Mouse (Mus musculus): ENCODE measurements around the gene Ankrd44. TPM values are rescaled to one million over a fixed set of nuclear protein-coding genes. Genes with fewer than 3 reads are reported as not detected.

The Ankrd44 gene
- polyA plus RNA-seq, 1 experiment from 2014 or later, result 16.0 TPM

- H3K9ac ChIP-seq (ENCODE audit: low read length), result no peak overlapping the region
- H3K36me3 ChIP-seq (ENCODE audit: control insufficient read depth, insufficient read depth, low read length), result no peaks in the 10 kb centered on the region
- ATAC-seq (replicated peaks; ENCODE audit: low FRiP score, low TSS enrichment, low read depth), result no peak
- H3K4me2 ChIP-seq (ENCODE audit: low read length), result no peak overlapping the region
- no peaks in the 10 kb centered on the region for H3K9me3 ChIP-seq (ENCODE audit: control insufficient read depth, low read length)
- 73% methylated on average over 1 of the region's 1 CpGs for WGBS
- H3K4me1 ChIP-seq (replicated peaks; ENCODE audit: control insufficient read depth, insufficient read depth, low read length), result no peaks in the 10 kb centered on the region
- no peak for DNase-seq (ENCODE audit: low spot score)
- H3K27ac ChIP-seq (ENCODE audit: low read depth), result no peak overlapping the region
- H3K4me3 ChIP-seq (ENCODE audit: low read depth, low read length), result no peak overlapping the region
- no peaks in the 10 kb centered on the region for H3K27me3 ChIP-seq (replicated peaks; ENCODE audit: control insufficient read depth, insufficient read depth, low read length)
Measured at GRCm38 (mm10) chr1:54678037-54678436, 248.2 kb downstream of the Ankrd44 start.

- WGBS, result 75% methylated on average over 5 of the region's 5 CpGs
- DNase-seq (ENCODE audit: low spot score) (no peak), ATAC-seq (replicated peaks; ENCODE audit: low FRiP score, low TSS enrichment, low read depth) (no peak)
- H3K36me3 ChIP-seq (ENCODE audit: control insufficient read depth, insufficient read depth, low read length), result no peaks in the 10 kb centered on the region
- no peaks in the 10 kb centered on the region for H3K4me1 ChIP-seq (replicated peaks; ENCODE audit: control insufficient read depth, insufficient read depth, low read length)
- H3K27me3 ChIP-seq (replicated peaks; ENCODE audit: control insufficient read depth, insufficient read depth, low read length), result no peaks in the 10 kb centered on the region
- no peak overlapping the region for H3K4me2 ChIP-seq (ENCODE audit: low read length)
- H3K9me3 ChIP-seq (ENCODE audit: control insufficient read depth, low read length), result no peaks in the 10 kb centered on the region
- H3K4me3 ChIP-seq (ENCODE audit: low read depth, low read length), result no peak overlapping the region
- H3K9ac ChIP-seq (ENCODE audit: low read length), result no peak overlapping the region
- no peak overlapping the region for H3K27ac ChIP-seq (ENCODE audit: low read depth)
Measured at GRCm38 (mm10) chr1:54675478-54675877, 250.7 kb downstream of the Ankrd44 start.

- DNase-seq (ENCODE audit: low spot score), result no peak
- no peak overlapping the region for H3K4me3 ChIP-seq (ENCODE audit: low read depth, low read length)
- H3K9ac ChIP-seq (ENCODE audit: low read length), result no peak overlapping the region
- H3K36me3 ChIP-seq (ENCODE audit: control insufficient read depth, insufficient read depth, low read length), result no peaks in the 10 kb centered on the region
- 71% methylated on average over 2 of the region's 2 CpGs for WGBS
- H3K9me3 ChIP-seq (ENCODE audit: control insufficient read depth, low read length), result no peaks in the 10 kb centered on the region
- H3K4me1 ChIP-seq (replicated peaks; ENCODE audit: control insufficient read depth, insufficient read depth, low read length), result no peaks in the 10 kb centered on the region
- ATAC-seq (replicated peaks; ENCODE audit: low FRiP score, low TSS enrichment, low read depth), result no peak
- no peak overlapping the region for H3K4me2 ChIP-seq (ENCODE audit: low read length)
- H3K27me3 ChIP-seq (replicated peaks; ENCODE audit: control insufficient read depth, insufficient read depth, low read length), result no peaks in the 10 kb centered on the region
- H3K27ac ChIP-seq (ENCODE audit: low read depth), result no peak overlapping the region
Measured at GRCm38 (mm10) chr1:54667991-54668390, 258.2 kb downstream of the Ankrd44 start.

- 68% methylated on average over 8 of the region's 8 CpGs for WGBS
- no peak for ATAC-seq (replicated peaks; ENCODE audit: low FRiP score, low TSS enrichment, low read depth)
Measured at GRCm38 (mm10) chr1:54665582-54666405, 260.4 kb downstream of the Ankrd44 start.

GRCm38 (mm10) chr1:54665095-54665494, 261.1 kb downstream of the Ankrd44 start:
- Histone ChIP-seq H3K4me3 (ENCODE audit: low read depth, low read length) (no peak overlapping the region), H3K9me3 (ENCODE audit: control insufficient read depth, low read length) (no peaks in the 10 kb centered on the region), H3K36me3 (ENCODE audit: control insufficient read depth, insufficient read depth, low read length) (no peaks in the 10 kb centered on the region), H3K27ac (ENCODE audit: low read depth) (no peak overlapping the region), H3K4me2 (ENCODE audit: low read length) (no peak overlapping the region), H3K9ac (ENCODE audit: low read length) (no peak overlapping the region), H3K4me1 (replicated peaks; ENCODE audit: control insufficient read depth, insufficient read depth, low read length) (no peaks in the 10 kb centered on the region), H3K27me3 (replicated peaks; ENCODE audit: control insufficient read depth, insufficient read depth, low read length) (no peaks in the 10 kb centered on the region)
- DNase-seq (ENCODE audit: low spot score) (no peak), ATAC-seq (replicated peaks; ENCODE audit: low FRiP score, low TSS enrichment, low read depth) (no peak)
- WGBS, result 83% methylated on average over 4 of the region's 4 CpGs

More at GRCm38 (mm10) chr1:54665582-54666405, 260.4 kb downstream of the Ankrd44 start:
- no peak for DNase-seq (ENCODE audit: low spot score)
- Histone ChIP-seq H3K4me3 (ENCODE audit: low read depth, low read length) (no peak overlapping the region), H3K9me3 (ENCODE audit: control insufficient read depth, low read length) (no peaks in the 10 kb centered on the region), H3K4me1 (replicated peaks; ENCODE audit: control insufficient read depth, insufficient read depth, low read length) (no peaks in the 10 kb centered on the region), H3K27ac (ENCODE audit: low read depth) (no peak overlapping the region), H3K27me3 (replicated peaks; ENCODE audit: control insufficient read depth, insufficient read depth, low read length) (no peaks in the 10 kb centered on the region), H3K36me3 (ENCODE audit: control insufficient read depth, insufficient read depth, low read length) (no peaks in the 10 kb centered on the region), H3K4me2 (ENCODE audit: low read length) (no peak overlapping the region), H3K9ac (ENCODE audit: low read length) (no peak overlapping the region)

GRCm38 (mm10) chr1:54660674-54661073, 265.5 kb downstream of the Ankrd44 start:
- H3K27ac ChIP-seq (ENCODE audit: low read depth), result no peak overlapping the region
- no peak overlapping the region for H3K4me2 ChIP-seq (ENCODE audit: low read length)
- 85% methylated on average over 6 of the region's 6 CpGs for WGBS
- H3K4me1 ChIP-seq (replicated peaks; ENCODE audit: control insufficient read depth, insufficient read depth, low read length), result no peaks in the 10 kb centered on the region
- no peaks in the 10 kb centered on the region for H3K9me3 ChIP-seq (ENCODE audit: control insufficient read depth, low read length)
- no peak for ATAC-seq (replicated peaks; ENCODE audit: low FRiP score, low TSS enrichment, low read depth)
- no peaks in the 10 kb centered on the region for H3K27me3 ChIP-seq (replicated peaks; ENCODE audit: control insufficient read depth, insufficient read depth, low read length)
- no peak overlapping the region for H3K9ac ChIP-seq (ENCODE audit: low read length)
- no peak overlapping the region for H3K4me3 ChIP-seq (ENCODE audit: low read depth, low read length)
- no peak for DNase-seq (ENCODE audit: low spot score)
- H3K36me3 ChIP-seq (ENCODE audit: control insufficient read depth, insufficient read depth, low read length), result peaks cover 5% of the 10 kb centered on the region; the same call in 1 of the 2 replicates

GRCm38 (mm10) chr1:54658558-54658957, 267.6 kb downstream of the Ankrd44 start:
- no peak for DNase-seq (ENCODE audit: low spot score)
- H3K9ac ChIP-seq (ENCODE audit: low read length), result no peak overlapping the region
- no peak overlapping the region for H3K4me3 ChIP-seq (ENCODE audit: low read depth, low read length)
- H3K4me1 ChIP-seq (replicated peaks; ENCODE audit: control insufficient read depth, insufficient read depth, low read length), result no peaks in the 10 kb centered on the region
- H3K27me3 ChIP-seq (replicated peaks; ENCODE audit: control insufficient read depth, insufficient read depth, low read length), result no peaks in the 10 kb centered on the region
- 79% methylated on average over 4 of the region's 4 CpGs for WGBS
- peaks cover 9% of the 10 kb centered on the region; the same call in 1 of the 2 replicates for H3K36me3 ChIP-seq (ENCODE audit: control insufficient read depth, insufficient read depth, low read length)
- no peaks in the 10 kb centered on the region for H3K9me3 ChIP-seq (ENCODE audit: control insufficient read depth, low read length)
- H3K4me2 ChIP-seq (ENCODE audit: low read length), result no peak overlapping the region
- ATAC-seq (replicated peaks; ENCODE audit: low FRiP score, low TSS enrichment, low read depth), result no peak
- no peak overlapping the region for H3K27ac ChIP-seq (ENCODE audit: low read depth)

GRCm38 (mm10) chr1:54648237-54648636, 277.9 kb downstream of the Ankrd44 start:
- H3K27me3 ChIP-seq (replicated peaks; ENCODE audit: control insufficient read depth, insufficient read depth, low read length), result no peaks in the 10 kb centered on the region
- no peaks in the 10 kb centered on the region for H3K9me3 ChIP-seq (ENCODE audit: control insufficient read depth, low read length)
- no peak overlapping the region for H3K27ac ChIP-seq (ENCODE audit: low read depth)
- WGBS, result 77% methylated on average over 5 of the region's 5 CpGs
- ATAC-seq (replicated peaks; ENCODE audit: low FRiP score, low TSS enrichment, low read depth) (no peak), DNase-seq (ENCODE audit: low spot score) (no peak)
- H3K4me1 ChIP-seq (replicated peaks; ENCODE audit: control insufficient read depth, insufficient read depth, low read length), result no peaks in the 10 kb centered on the region
- H3K9ac ChIP-seq (ENCODE audit: low read length), result no peak overlapping the region
- no peak overlapping the region for H3K4me2 ChIP-seq (ENCODE audit: low read length)
- no peak overlapping the region for H3K4me3 ChIP-seq (ENCODE audit: low read depth, low read length)
- H3K36me3 ChIP-seq (ENCODE audit: control insufficient read depth, insufficient read depth, low read length), result no peaks in the 10 kb centered on the region

- H3K9ac ChIP-seq (ENCODE audit: low read length), result no peak overlapping the region
- H3K27me3 ChIP-seq (replicated peaks; ENCODE audit: control insufficient read depth, insufficient read depth, low read length), result no peaks in the 10 kb centered on the region
- WGBS, result 66% methylated on average over 3 of the region's 3 CpGs
- H3K4me3 ChIP-seq (ENCODE audit: low read depth, low read length), result no peak overlapping the region
- no peaks in the 10 kb centered on the region for H3K36me3 ChIP-seq (ENCODE audit: control insufficient read depth, insufficient read depth, low read length)
- no peak overlapping the region for H3K27ac ChIP-seq (ENCODE audit: low read depth)
- ATAC-seq (replicated peaks; ENCODE audit: low FRiP score, low TSS enrichment, low read depth) (no peak), DNase-seq (ENCODE audit: low spot score) (no peak)
- no peak overlapping the region for H3K4me2 ChIP-seq (ENCODE audit: low read length)
- H3K4me1 ChIP-seq (replicated peaks; ENCODE audit: control insufficient read depth, insufficient read depth, low read length), result no peaks in the 10 kb centered on the region
- H3K9me3 ChIP-seq (ENCODE audit: control insufficient read depth, low read length), result no peaks in the 10 kb centered on the region
Measured at GRCm38 (mm10) chr1:54647335-54647745, 278.8 kb downstream of the Ankrd44 start.
